Mouse (Mus musculus): ENCODE measurements around the gene Itih1. TPM values are rescaled to one million over a fixed set of nuclear protein-coding genes. Genes with fewer than 3 reads are reported as not detected.

Itih1 gene
- polyA plus RNA-seq, 1 experiment: not detected

GRCm38 (mm10) chr14:30888271-30888732 is 54.8 kb downstream of the Itih1 start:
- WGBS: 10% methylated on average over 8 of the region's 9 CpGs
- TF ChIP-seq CTCF (IDR thresholded peaks at IDR 0.05; ENCODE audit: insufficient read depth, low read depth, low read length): no peak
- no peak for TF ChIP-seq POLR2A (IDR thresholded peaks at IDR 0.05; ENCODE audit: insufficient read depth, low read depth, low read length)
- no peak overlapping the region for H3K27ac ChIP-seq (ENCODE audit: insufficient read depth, low read depth, low read length)

DNA sequence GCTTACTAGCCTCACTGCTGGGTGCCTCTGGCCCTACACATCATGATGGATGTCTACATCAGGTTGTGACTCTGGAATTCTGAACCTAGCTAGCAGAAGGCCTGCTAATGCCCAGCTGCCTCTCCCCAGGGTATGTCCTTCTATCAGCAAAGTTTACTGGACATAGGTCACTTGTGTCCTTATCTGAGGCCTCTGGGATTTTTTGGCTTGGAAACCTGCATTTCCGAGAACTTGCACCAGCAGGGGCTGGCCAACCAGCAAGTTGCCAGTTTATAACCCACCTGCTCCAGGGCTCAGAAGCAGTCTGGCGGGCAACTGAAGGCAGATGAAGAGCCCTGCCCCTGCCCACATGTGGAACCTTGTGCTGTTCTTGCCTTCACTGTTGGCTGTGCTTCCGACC is 56.9 kb downstream of the Itih1 start, which contains the start of gene Itih4:
Gene Itih4, plus strand, starts transcription at position 273 of the 400 bp plus-strand sequence.
- Histone ChIP-seq H3K4me1 (ENCODE audit: control insufficient read depth, insufficient read depth, low read length) (peaks cover 14% of the 10 kb centered on the region), H3K4me3 (ENCODE audit: insufficient read depth, low read depth, low read length) (no peak within 1 kb of the TSS), H3K27ac (ENCODE audit: insufficient read depth, low read depth, low read length) (no peak within 1 kb of the TSS)
- WGBS: 92% methylated on average over 3 of the region's 3 CpGs
- TF ChIP-seq POLR2A (IDR thresholded peaks at IDR 0.05; ENCODE audit: insufficient read depth, low read depth, low read length): no peak
- no peak for TF ChIP-seq CTCF (IDR thresholded peaks at IDR 0.05; ENCODE audit: insufficient read depth, low read depth, low read length)

More at GRCm38 (mm10) chr14:30888271-30888732, 54.8 kb downstream of the Itih1 start:
- H3K4me1 ChIP-seq (ENCODE audit: control insufficient read depth, insufficient read depth, low read length): peaks cover 8% of the 10 kb centered on the region
- H3K4me3 ChIP-seq (ENCODE audit: insufficient read depth, low read depth, low read length): no peak overlapping the region

DNA sequence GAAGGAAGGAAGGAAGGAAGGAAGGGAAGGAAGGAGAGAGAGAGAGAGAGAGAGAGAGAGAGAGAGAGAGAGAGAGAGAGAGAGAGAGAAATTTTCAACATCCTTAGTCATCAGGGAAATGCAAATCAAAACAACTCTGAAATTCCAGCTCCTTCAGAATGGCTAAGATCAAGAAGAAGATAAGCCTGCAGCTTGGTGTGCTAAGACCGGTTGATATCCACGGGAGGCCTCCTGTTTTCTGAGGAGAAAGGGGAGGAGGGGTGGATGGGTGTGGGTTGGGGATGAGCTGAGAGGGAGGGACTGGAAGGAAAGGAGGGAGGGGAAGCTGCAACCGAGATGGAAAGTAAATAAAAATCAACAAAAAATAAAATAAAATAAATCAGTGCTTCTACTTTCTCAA is 57.8 kb downstream of the Itih1 start:
- Histone ChIP-seq H3K27ac (ENCODE audit: insufficient read depth, low read depth, low read length) (no peak overlapping the region), H3K4me3 (ENCODE audit: insufficient read depth, low read depth, low read length) (no peak overlapping the region), H3K4me1 (ENCODE audit: control insufficient read depth, insufficient read depth, low read length) (peaks cover 14% of the 10 kb centered on the region)
- 17% methylated on average over 3 of the region's 3 CpGs for WGBS
- TF ChIP-seq CTCF (IDR thresholded peaks at IDR 0.05; ENCODE audit: insufficient read depth, low read depth, low read length) (no peak), POLR2A (IDR thresholded peaks at IDR 0.05; ENCODE audit: insufficient read depth, low read depth, low read length) (no peak)

- Histone ChIP-seq H3K27ac (ENCODE audit: insufficient read depth, low read depth, low read length) (no peak overlapping the region), H3K4me3 (ENCODE audit: insufficient read depth, low read depth, low read length) (no peak overlapping the region), H3K4me1 (ENCODE audit: control insufficient read depth, insufficient read depth, low read length) (peaks cover 18% of the 10 kb centered on the region)
- TF ChIP-seq CTCF (IDR thresholded peaks at IDR 0.05; ENCODE audit: insufficient read depth, low read depth, low read length): no peak
- no peak for TF ChIP-seq POLR2A (IDR thresholded peaks at IDR 0.05; ENCODE audit: insufficient read depth, low read depth, low read length)
- 87% methylated on average over 3 of the region's 3 CpGs for WGBS
Measured at GRCm38 (mm10) chr14:30881718-30882108, 61.4 kb downstream of the Itih1 start.

- no peak for TF ChIP-seq CTCF (IDR thresholded peaks at IDR 0.05; ENCODE audit: insufficient read depth, low read depth, low read length)
- TF ChIP-seq POLR2A (IDR thresholded peaks at IDR 0.05; ENCODE audit: insufficient read depth, low read depth, low read length): no peak
- Histone ChIP-seq H3K27ac (ENCODE audit: insufficient read depth, low read depth, low read length) (no peak overlapping the region), H3K4me3 (ENCODE audit: insufficient read depth, low read depth, low read length) (no peak overlapping the region), H3K4me1 (ENCODE audit: control insufficient read depth, insufficient read depth, low read length) (peaks cover 18% of the 10 kb centered on the region)
- 86% methylated on average over 17 of the region's 17 CpGs for WGBS
Measured at GRCm38 (mm10) chr14:30880811-30881717, 62.0 kb downstream of the Itih1 start.

GRCm38 (mm10) chr14:30880251-30880650 is 62.8 kb downstream of the Itih1 start:
- WGBS: 78% methylated on average over 8 of the region's 8 CpGs
- Histone ChIP-seq H3K4me1 (ENCODE audit: control insufficient read depth, insufficient read depth, low read length) (peaks cover 18% of the 10 kb centered on the region), H3K27ac (ENCODE audit: insufficient read depth, low read depth, low read length) (no peak overlapping the region), H3K4me3 (ENCODE audit: insufficient read depth, low read depth, low read length) (no peak overlapping the region)
- TF ChIP-seq POLR2A (IDR thresholded peaks at IDR 0.05; ENCODE audit: insufficient read depth, low read depth, low read length) (no peak), CTCF (IDR thresholded peaks at IDR 0.05; ENCODE audit: insufficient read depth, low read depth, low read length) (no peak)

DNA sequence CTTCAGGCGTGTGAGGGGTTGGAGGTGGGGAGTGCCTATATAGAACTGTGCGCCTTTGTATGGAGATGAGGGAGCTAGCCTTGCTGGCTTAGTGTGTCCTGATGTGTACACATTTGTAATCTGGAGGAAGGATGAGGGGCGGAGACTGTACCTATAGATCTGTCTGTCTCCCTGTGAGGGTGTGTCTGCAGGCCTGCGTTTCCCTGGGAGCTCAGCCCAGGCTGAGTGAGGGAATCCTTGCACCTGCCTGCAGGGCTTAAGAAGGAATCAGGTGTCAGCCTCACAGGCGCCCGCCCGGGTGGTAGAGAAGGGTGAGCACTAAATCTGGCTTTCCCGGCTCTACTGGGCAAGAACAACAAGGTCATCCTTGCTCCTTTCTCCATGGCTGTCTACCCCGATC is 63.3 kb downstream of the Itih1 start:
- no peak for TF ChIP-seq CTCF (IDR thresholded peaks at IDR 0.05; ENCODE audit: insufficient read depth, low read depth, low read length)
- no peak for TF ChIP-seq POLR2A (IDR thresholded peaks at IDR 0.05; ENCODE audit: insufficient read depth, low read depth, low read length)

More for the DNA sequence above, 63.3 kb downstream of the Itih1 start:
- H3K27ac ChIP-seq (ENCODE audit: insufficient read depth, low read depth, low read length): 0 out of 2 replicates have a peak overlapping the region, but pooled peaks have one; percentile 41
- peaks cover 18% of the 10 kb centered on the region for H3K4me1 ChIP-seq (ENCODE audit: control insufficient read depth, insufficient read depth, low read length)
- 78% methylated on average over 9 of the region's 9 CpGs for WGBS
- no peak overlapping the region for H3K4me3 ChIP-seq (ENCODE audit: insufficient read depth, low read depth, low read length)

Other genes starting within 250 kb of the Itih1 start
- not detected in 2 replicates for gene Sfmbt1, start 228.4 kb downstream of the Itih1 start, polyA plus RNA-seq (2012; ENCODE audit: insufficient read depth, insufficient read length, low replicate concordance, missing spikeins)
- gene Tmem110, start 117.7 kb downstream of the Itih1 start, polyA plus RNA-seq (2012; ENCODE audit: insufficient read depth, insufficient read length, low replicate concordance, missing spikeins): not detected in 2 replicates
- gene Mustn1, start 64.1 kb downstream of the Itih1 start, polyA plus RNA-seq (2012; ENCODE audit: insufficient read depth, insufficient read length, low replicate concordance, missing spikeins): not detected in 2 replicates
- not detected in 2 replicates for gene Itih4, start 56.8 kb downstream of the Itih1 start, polyA plus RNA-seq (2012; ENCODE audit: insufficient read depth, insufficient read length, low replicate concordance, missing spikeins)
- not detected in 2 replicates for gene Itih3, start 19.5 kb downstream of the Itih1 start, polyA plus RNA-seq (2012; ENCODE audit: insufficient read depth, insufficient read length, low replicate concordance, missing spikeins)
- gene Nek4, start 8.1 kb upstream of the Itih1 start, polyA plus RNA-seq (2012; ENCODE audit: insufficient read depth, insufficient read length, low replicate concordance, missing spikeins): not detected in 2 replicates
- gene Glt8d1, start 58.1 kb upstream of the Itih1 start, polyA plus RNA-seq (2012; ENCODE audit: insufficient read depth, insufficient read length, low replicate concordance, missing spikeins): not detected in 2 replicates
- gene Spcs1, start 58.4 kb upstream of the Itih1 start, polyA plus RNA-seq (2012; ENCODE audit: insufficient read depth, insufficient read length, low replicate concordance, missing spikeins): not detected in 2 replicates
- 82.9 and 393 TPM in 2 replicates for gene Pbrm1, start 75.8 kb upstream of the Itih1 start, polyA plus RNA-seq (2012; ENCODE audit: insufficient read depth, insufficient read length, low replicate concordance, missing spikeins)
- gene Gnl3, start 75.9 kb upstream of the Itih1 start, polyA plus RNA-seq (2012; ENCODE audit: insufficient read depth, insufficient read length, low replicate concordance, missing spikeins): not detected in 2 replicates
- not detected in 2 replicates for gene Smim4, start 185.7 kb upstream of the Itih1 start, polyA plus RNA-seq (2012; ENCODE audit: insufficient read depth, insufficient read length, low replicate concordance, missing spikeins)
- gene Nt5dc2, start 187.8 kb upstream of the Itih1 start, polyA plus RNA-seq (2012; ENCODE audit: insufficient read depth, insufficient read length, low replicate concordance, missing spikeins): not detected in 2 replicates
- gene Stab1, start 225.4 kb upstream of the Itih1 start, polyA plus RNA-seq (2012; ENCODE audit: insufficient read depth, insufficient read length, low replicate concordance, missing spikeins): not detected in 2 replicates